ENCODE assay signal across 12 mouse cellular contexts in the genomic region with DNA sequence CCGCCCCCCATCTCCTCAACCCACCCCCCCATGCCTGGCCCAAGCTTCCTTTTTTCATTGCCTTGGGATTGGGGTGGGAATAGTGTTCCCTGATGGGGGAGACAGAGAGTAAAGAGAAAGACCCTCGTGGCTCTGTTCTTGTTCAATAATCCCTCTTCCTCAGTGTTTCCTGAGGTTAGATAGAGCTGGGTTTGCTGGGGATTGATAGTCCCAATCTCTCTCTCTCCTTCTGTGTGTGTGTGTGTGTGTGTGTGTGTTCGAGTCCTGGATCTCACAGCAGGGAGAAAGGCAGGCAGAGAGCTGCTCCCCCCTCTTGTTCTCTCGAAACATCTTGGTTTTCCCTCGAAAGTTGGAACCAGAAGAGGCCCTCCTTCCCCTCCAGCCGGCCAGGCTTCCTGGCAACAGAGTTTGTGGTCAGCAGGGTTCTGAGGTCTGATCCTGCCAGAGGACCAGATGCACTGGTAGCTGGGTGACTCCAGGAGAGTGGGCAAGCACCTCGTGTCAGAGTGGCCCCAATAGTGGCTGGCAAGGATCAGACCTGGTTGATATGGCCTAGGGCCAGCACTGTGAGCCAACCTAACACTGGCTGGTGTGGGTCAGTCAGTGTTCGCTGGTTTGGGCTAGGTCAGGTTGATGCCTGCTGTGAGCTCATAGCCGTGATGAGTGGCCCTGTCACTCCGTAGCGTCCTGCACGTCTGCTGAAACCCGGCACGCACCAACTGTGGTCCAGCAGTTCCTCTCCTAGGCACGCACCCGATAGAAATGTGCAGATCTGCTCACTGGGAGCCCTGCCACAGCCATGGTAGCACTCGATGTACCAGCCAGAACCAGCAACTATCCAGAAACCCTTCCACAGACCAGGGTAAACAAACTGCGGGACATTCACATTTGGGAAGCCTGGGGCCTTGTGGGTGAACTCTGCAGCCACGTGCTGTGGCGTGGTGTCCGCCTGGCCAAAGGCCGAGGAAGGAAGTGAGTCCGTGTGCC. TPM values are rescaled to one million over a fixed set of nuclear protein-coding genes. Genes with fewer than 3 reads are reported as not detected.
A peak's percentile ranks its signal among the peaks of the same experiment; 100 is the strongest.
DNase-seq lines count a peak whose midpoint lies in the region; ATAC-seq and TF ChIP-seq lines count a peak whose summit lies in the region.
"Had no signal": no experiment of that assay in that cellular context is flagged by ENCODE, and none has a peak within 500 bp of the region (broad histone marks: within the 10 kb centered on the region; RNA-seq: fewer than 3 reads in every experiment).

No protein-coding gene starts in this region.

- ATAC-seq in intestine, embryonic 15.5 days = no peak

- no peak overlapping the region for H3K9ac ChIP-seq in intestine, embryonic 15.5 days
- H3K9ac ChIP-seq: hindbrain, embryonic 13.5 days; stomach, embryonic 15.5 days had no signal

- intact Hi-C loops in gastrocnemius, adult 2 months (cut with DNase I) = no loop called here

- H3K4me2 ChIP-seq in intestine, embryonic 15.5 days (replicated peaks) = no peak overlapping the region
- H3K4me2 ChIP-seq: hindbrain, embryonic 13.5 days; stomach, embryonic 15.5 days had no signal

- H3K4me1 ChIP-seq in bone marrow macrophage, adult 2 months (ENCODE audit: control insufficient read depth, insufficient read depth, low read length) = peaks cover 46% of the 10 kb centered on the region
- H3K4me1 ChIP-seq in intestine, embryonic 15.5 days (replicated peaks) = peaks cover 11% of the 10 kb centered on the region; the same call in 1 of the 2 replicates

- no peak for TF ChIP-seq POLR2A in bone marrow macrophage, adult 2 months (IDR thresholded peaks at IDR 0.05; ENCODE audit: borderline replicate concordance, low read depth, low read length)

- DNase-seq in gastrocnemius, adult 2 months = peak; percentile 77
- DNase-seq in gastrocnemius, postnatal 10 days = no peak
- DNase-seq in 3T3-L1 (ENCODE audit: low read depth, low spot score) (peak; percentile 45), liver (peak; percentile 38)
- DNase-seq in frontal cortex, postnatal 14 days (ENCODE audit: low spot score in 2 of 2) = no peak
- DNase-seq in thymus, postnatal 0 days (ENCODE audit: low spot score) = no peak
- DNase-seq: gastrocnemius, postnatal 36 days; lung, postnatal 10 days had no signal

- WGBS in intestine, embryonic 15.5 days = 76% methylated on average over 23 of the region's 23 CpGs

- H3K36me3 ChIP-seq in intestine, embryonic 15.5 days = no peaks in the 10 kb centered on the region
- H3K36me3 ChIP-seq: hindbrain, embryonic 13.5 days; stomach, embryonic 15.5 days had no signal

- no peak for TF ChIP-seq CTCF in gastrocnemius, adult 2 months (IDR thresholded peaks at IDR 0.05)
- TF ChIP-seq CTCF in bone marrow macrophage, adult 2 months (IDR thresholded peaks at IDR 0.05; ENCODE audit: low read depth, low read length) = no peak

- no peaks in the 10 kb centered on the region for H3K27me3 ChIP-seq in intestine, embryonic 15.5 days (replicated peaks)
- H3K27me3 ChIP-seq: stomach, embryonic 15.5 days had no signal

- peak overlapping the region; percentile 66 for H3K27ac ChIP-seq in gastrocnemius, adult 2 months
- H3K27ac ChIP-seq in bone marrow macrophage, adult 2 months (ENCODE audit: insufficient read depth, low read depth, low read length) = peak overlapping the region; percentile 79
- no peak overlapping the region for H3K27ac ChIP-seq in intestine, embryonic 15.5 days
- H3K27ac ChIP-seq: hindbrain, embryonic 13.5 days; stomach, embryonic 15.5 days had no signal

- no peaks in the 10 kb centered on the region for H3K9me3 ChIP-seq in intestine, embryonic 15.5 days
- H3K9me3 ChIP-seq: hindbrain, embryonic 13.5 days; stomach, embryonic 15.5 days had no signal

- no peak overlapping the region for H3K4me3 ChIP-seq in gastrocnemius, adult 2 months
- no peak overlapping the region for H3K4me3 ChIP-seq in bone marrow macrophage, adult 2 months (ENCODE audit: insufficient read depth, low read length)
- H3K4me3 ChIP-seq in intestine, embryonic 15.5 days (replicated peaks) = no peak overlapping the region
- H3K4me3 ChIP-seq: hindbrain, embryonic 13.5 days; stomach, embryonic 15.5 days had no signal

RNA-seq across cellular contexts. Expression of a gene that starts 3.8 kb away (rescaled TPM):
- total RNA-seq in gastrocnemius, adult 2 months (2021) = 10 to 100 TPM; 29.6 to 34.1 TPM
- total RNA-seq in gastrocnemius, postnatal 10 days (2021) = 10 to 100 TPM; 24.9 to 27.0 TPM
- polyA plus RNA-seq in bone marrow macrophage, adult 2 months (2012; ENCODE audit: insufficient read depth, insufficient read length, missing spikeins) = 151 and 159 TPM in 2 replicates
- 298 and 307 TPM in 2 replicates for polyA plus RNA-seq in intestine, embryonic 15.5 days (2015; fragmentation: Nextera tagmentation; extraction: Ambion mirVana)
- polyA plus RNA-seq in thymus, postnatal 0 days (2015; fragmentation: Nextera tagmentation; extraction: Ambion mirVana) = 356 and 471 TPM in 2 replicates

RNA-seq across cellular contexts. Expression of a gene that starts 13.0 kb away (rescaled TPM):
- total RNA-seq in gastrocnemius, adult 2 months (2021) = 1 to 10 TPM; 3.0 to 3.3 TPM
- total RNA-seq in gastrocnemius, postnatal 10 days (2021) = 1 to 10 TPM; 3.5 to 4.7 TPM
- polyA plus RNA-seq in bone marrow macrophage, adult 2 months (2012; ENCODE audit: insufficient read depth, insufficient read length, missing spikeins) = 76.7 and 85.6 TPM in 2 replicates
- polyA plus RNA-seq in intestine, embryonic 15.5 days (2015; fragmentation: Nextera tagmentation; extraction: Ambion mirVana) = 29.7 and 38.2 TPM in 2 replicates
- polyA plus RNA-seq in thymus, postnatal 0 days (2015; fragmentation: Nextera tagmentation; extraction: Ambion mirVana) = 109 and 111 TPM in 2 replicates

RNA-seq across cellular contexts. Expression of a gene that starts 31.3 kb away (rescaled TPM):
- not detected for total RNA-seq in gastrocnemius, adult 2 months (2021)
- total RNA-seq in gastrocnemius, postnatal 10 days (2021) = under 1 TPM; 0.16 to 0.32 TPM
- not detected in 2 replicates for polyA plus RNA-seq in bone marrow macrophage, adult 2 months (2012; ENCODE audit: insufficient read depth, insufficient read length, missing spikeins)
- 0.28 and 0.29 TPM in 2 replicates for polyA plus RNA-seq in intestine, embryonic 15.5 days (2015; fragmentation: Nextera tagmentation; extraction: Ambion mirVana)
- polyA plus RNA-seq in thymus, postnatal 0 days (2015; fragmentation: Nextera tagmentation; extraction: Ambion mirVana) = 0.69 and 0.78 TPM in 2 replicates

Comparison
In these comparisons a context has a peak if more than half of its experiments do, and no peak if none do; other contexts are left out.
1. DNase-seq: peak in gastrocnemius, adult 2 months (single experiment), 3T3-L1 (single experiment) and liver (single experiment); none in gastrocnemius, postnatal 10 days (single experiment), frontal cortex, postnatal 14 days (0 of 2) and thymus, postnatal 0 days (single experiment).